Mouse (Mus musculus) heart, adult 2 months (tissue): ENCODE results near the gene Jun.

Source experiments
- CTCF ChIP-seq: fragments of 200-600 bp; IDR thresholded peaks from 2 replicates; pipeline ENCODE4 v1.8.1; 2022; ENCODE audit warnings: antibody characterized with exemption, mild to moderate bottlenecking, moderate library complexity
- POLR2A ChIP-seq: fragments of 200-500 bp; IDR thresholded peaks from 2 replicates; pipeline ENCODE4 v1.6.1; 2011; ENCODE audit warnings: mild to moderate bottlenecking, low read depth, low read length, control low read depth; ENCODE audit not compliant: insufficient read depth

DNA sequence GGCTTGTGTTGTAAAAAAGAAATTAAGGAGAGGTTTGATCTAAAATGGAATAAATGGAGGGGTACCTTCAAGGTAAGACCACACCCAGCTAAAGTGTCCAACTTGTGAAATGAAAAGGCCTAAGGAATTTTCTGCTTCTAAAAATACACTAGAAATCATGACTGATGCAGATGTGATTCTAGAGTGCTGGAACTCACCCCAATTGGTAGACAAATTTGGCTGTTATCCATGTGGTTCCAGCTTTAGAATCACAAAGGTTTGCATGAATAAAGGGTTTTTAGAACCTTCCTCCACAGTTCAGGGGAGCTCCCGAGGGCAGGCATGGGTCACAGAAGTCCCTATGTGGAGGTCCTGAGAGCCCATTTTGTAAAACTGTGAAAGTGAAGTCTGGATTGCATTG is 39.3 kb downstream of the Jun start:
- TF ChIP-seq POLR2A (no peak), CTCF (no peak)
